Mouse (Mus musculus): Measurements from ENCODE around the gene Arhgap44. TPM values are rescaled to one million over a fixed set of nuclear protein-coding genes. Genes with fewer than 3 reads are reported as not detected.

The Arhgap44 gene
- polyA plus RNA-seq, 1 experiment, result 7.5 TPM

GRCm38 (mm10) chr11:65124913-65125418 lies 37.8 kb downstream of the Arhgap44 start:
- H3K79me2 ChIP-seq (ENCODE audit: control insufficient read depth, insufficient read depth), result no peaks in the 10 kb centered on the region
- H3K4me2 ChIP-seq (ENCODE audit: low read depth), result peak overlapping the region; percentile 18
- H3K4me3 ChIP-seq, result no peak overlapping the region
- H3K36me3 ChIP-seq (ENCODE audit: control insufficient read depth, insufficient read depth), result no peaks in the 10 kb centered on the region
- H3ac ChIP-seq (ENCODE audit: control insufficient read depth, insufficient read length), result no peak overlapping the region
- no peaks in the 10 kb centered on the region for H3K27me3 ChIP-seq (ENCODE audit: control insufficient read depth, insufficient read depth, insufficient read length)
- TF ChIP-seq MAX (IDR thresholded peaks at IDR 0.05; ENCODE audit: low read depth), result no peak
- peak in 2 of 3 experiments; percentile 15 to 66 for TF ChIP-seq MYOD1 (IDR thresholded peaks at IDR 0.05; ENCODE audit: control insufficient read depth in 1 of 3, insufficient read length in 2 of 3, low read depth in 2 of 3)

- Histone ChIP-seq H3K4me3 (no peak overlapping the region), H3ac (ENCODE audit: control insufficient read depth, insufficient read length) (no peak overlapping the region), H3K4me2 (ENCODE audit: low read depth) (peak overlapping the region; percentile 4), H3K79me2 (ENCODE audit: control insufficient read depth, insufficient read depth) (no peaks in the 10 kb centered on the region), H3K36me3 (ENCODE audit: control insufficient read depth, insufficient read depth) (no peaks in the 10 kb centered on the region), H3K27me3 (ENCODE audit: control insufficient read depth, insufficient read depth, insufficient read length) (no peaks in the 10 kb centered on the region)
- TF ChIP-seq POLR2AphosphoS2 (IDR thresholded peaks at IDR 0.05; ENCODE audit: insufficient read length, low read depth), result no peak
- TF ChIP-seq USF1 (IDR thresholded peaks at IDR 0.05; ENCODE audit: low read depth), result no peak
- no peak for TF ChIP-seq MAX (IDR thresholded peaks at IDR 0.05; ENCODE audit: low read depth)
- peak; percentile 18 for TF ChIP-seq TCF3 (IDR thresholded peaks at IDR 0.05; ENCODE audit: insufficient read length, low read depth)
- TF ChIP-seq REST (IDR thresholded peaks at IDR 0.05; ENCODE audit: insufficient read depth, insufficient read length), result no peak
- TF ChIP-seq CEBPB (IDR thresholded peaks at IDR 0.05; ENCODE audit: insufficient read depth, poor library complexity, severe bottlenecking), result no peak
- TF ChIP-seq TCF12 (IDR thresholded peaks at IDR 0.05; ENCODE audit: insufficient read depth, poor library complexity, severe bottlenecking), result peak; percentile 65
- TF ChIP-seq MYOD1 (IDR thresholded peaks at IDR 0.05; ENCODE audit: control insufficient read depth in 1 of 3, insufficient read length in 2 of 3, low read depth in 2 of 3), result peak; percentile 58 to 93 (median 80)
- TF ChIP-seq MYOG (IDR thresholded peaks at IDR 0.05; ENCODE audit: control insufficient read depth in 1 of 3, insufficient read depth in 1 of 3, insufficient read length in 2 of 3, low read depth in 2 of 3), result no peak
Measured at GRCm38 (mm10) chr11:65120276-65120675, 42.5 kb downstream of the Arhgap44 start.

DNA sequence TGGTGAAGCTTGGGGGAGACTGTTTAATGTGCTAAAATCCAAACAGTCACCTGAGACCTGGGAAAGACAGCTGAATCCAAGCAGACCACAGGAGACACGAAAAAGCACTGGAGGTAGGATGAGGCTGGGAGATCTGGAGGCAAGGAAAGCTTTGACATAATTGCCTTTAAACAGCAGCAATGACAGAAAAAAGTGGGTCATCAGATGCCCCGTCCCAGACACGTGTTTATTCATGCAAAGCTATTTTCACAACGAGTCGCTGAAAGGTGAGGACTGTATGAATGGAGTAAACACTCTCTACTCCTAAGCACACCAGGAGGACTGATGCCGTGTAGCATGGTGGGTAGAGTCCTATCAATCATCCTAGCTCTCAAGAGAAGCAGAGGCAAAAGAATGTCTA lies 47.0 kb downstream of the Arhgap44 start:
- Histone ChIP-seq H3ac (ENCODE audit: control insufficient read depth, insufficient read length) (no peak overlapping the region), H3K4me2 (ENCODE audit: low read depth) (no peak overlapping the region), H3K36me3 (ENCODE audit: control insufficient read depth, insufficient read depth) (no peaks in the 10 kb centered on the region), H3K79me2 (ENCODE audit: control insufficient read depth, insufficient read depth) (no peaks in the 10 kb centered on the region), H3K4me3 (no peak overlapping the region), H3K27me3 (ENCODE audit: control insufficient read depth, insufficient read depth, insufficient read length) (no peaks in the 10 kb centered on the region)
- no peak for TF ChIP-seq POLR2AphosphoS2 (IDR thresholded peaks at IDR 0.05; ENCODE audit: insufficient read length, low read depth)
- no peak for TF ChIP-seq TCF3 (IDR thresholded peaks at IDR 0.05; ENCODE audit: insufficient read length, low read depth)
- TF ChIP-seq USF1 (IDR thresholded peaks at IDR 0.05; ENCODE audit: low read depth), result no peak
- no peak for TF ChIP-seq MAX (IDR thresholded peaks at IDR 0.05; ENCODE audit: low read depth)
- TF ChIP-seq POLR2A (IDR thresholded peaks at IDR 0.05; ENCODE audit: insufficient read length, low read depth), result no peak
- no peak for TF ChIP-seq SRF (IDR thresholded peaks at IDR 0.05; ENCODE audit: control insufficient read depth, insufficient read length, low read depth)
- TF ChIP-seq CEBPB (IDR thresholded peaks at IDR 0.05; ENCODE audit: insufficient read depth, poor library complexity, severe bottlenecking), result no peak
- TF ChIP-seq MYOD1 (IDR thresholded peaks at IDR 0.05; ENCODE audit: control insufficient read depth in 1 of 3, insufficient read length in 2 of 3, low read depth in 2 of 3), result no peak
- TF ChIP-seq E2F4 (IDR thresholded peaks at IDR 0.05; ENCODE audit: insufficient read depth), result no peak
- TF ChIP-seq TCF12 (IDR thresholded peaks at IDR 0.05; ENCODE audit: insufficient read depth, poor library complexity, severe bottlenecking), result no peak

DNA sequence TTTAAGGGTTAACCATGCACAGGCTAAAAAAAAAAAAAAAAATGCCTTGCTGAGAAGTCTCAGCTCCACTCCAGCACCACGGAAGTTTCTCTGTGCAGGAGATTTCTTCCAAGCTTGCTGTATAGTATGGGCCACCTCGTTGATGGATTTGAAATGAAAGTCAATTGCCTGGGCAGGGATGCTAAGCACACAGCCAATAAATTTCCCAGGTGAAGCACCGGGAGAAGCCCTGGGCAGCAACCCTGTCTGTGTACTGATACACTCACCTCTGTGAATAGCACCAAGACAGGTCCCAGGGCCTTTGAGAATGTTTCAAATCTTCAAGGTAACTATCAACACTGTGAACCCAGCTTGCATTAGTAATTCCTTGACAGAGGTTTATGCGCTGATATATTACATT lies 50.7 kb downstream of the Arhgap44 start:
- Histone ChIP-seq H3K4me3 (no peak overlapping the region), H3K36me3 (ENCODE audit: control insufficient read depth, insufficient read depth) (no peaks in the 10 kb centered on the region), H3K4me2 (ENCODE audit: low read depth) (no peak overlapping the region), H3K79me2 (ENCODE audit: control insufficient read depth, insufficient read depth) (no peaks in the 10 kb centered on the region), H3ac (ENCODE audit: control insufficient read depth, insufficient read length) (no peak overlapping the region), H3K27me3 (ENCODE audit: control insufficient read depth, insufficient read depth, insufficient read length) (no peaks in the 10 kb centered on the region)
- no peak for TF ChIP-seq POLR2A (IDR thresholded peaks at IDR 0.05; ENCODE audit: insufficient read length, low read depth)
- no peak for TF ChIP-seq POLR2AphosphoS2 (IDR thresholded peaks at IDR 0.05; ENCODE audit: insufficient read length, low read depth)
- no peak for TF ChIP-seq SRF (IDR thresholded peaks at IDR 0.05; ENCODE audit: control insufficient read depth, insufficient read length, low read depth)
- no peak for TF ChIP-seq TCF3 (IDR thresholded peaks at IDR 0.05; ENCODE audit: insufficient read length, low read depth)
- TF ChIP-seq TCF12 (IDR thresholded peaks at IDR 0.05; ENCODE audit: insufficient read depth, poor library complexity, severe bottlenecking), result no peak
- no peak for TF ChIP-seq E2F4 (IDR thresholded peaks at IDR 0.05; ENCODE audit: insufficient read depth)
- TF ChIP-seq REST (IDR thresholded peaks at IDR 0.05; ENCODE audit: insufficient read depth, insufficient read length), result no peak
- no peak for TF ChIP-seq MAX (IDR thresholded peaks at IDR 0.05; ENCODE audit: low read depth)
- TF ChIP-seq MYOG (IDR thresholded peaks at IDR 0.05; ENCODE audit: control insufficient read depth in 1 of 3, insufficient read depth in 1 of 3, insufficient read length in 2 of 3, low read depth in 2 of 3), result no peak
- no peak for TF ChIP-seq MYOD1 (IDR thresholded peaks at IDR 0.05; ENCODE audit: control insufficient read depth in 1 of 3, insufficient read length in 2 of 3, low read depth in 2 of 3)
- TF ChIP-seq CEBPB (IDR thresholded peaks at IDR 0.05; ENCODE audit: insufficient read depth, poor library complexity, severe bottlenecking), result no peak
- no peak for TF ChIP-seq USF1 (IDR thresholded peaks at IDR 0.05; ENCODE audit: low read depth)

GRCm38 (mm10) chr11:65111651-65112050 lies 51.1 kb downstream of the Arhgap44 start:
- H3K27me3 ChIP-seq (ENCODE audit: control insufficient read depth, insufficient read depth, insufficient read length), result no peaks in the 10 kb centered on the region
- no peak overlapping the region for H3K4me2 ChIP-seq (ENCODE audit: low read depth)

More at GRCm38 (mm10) chr11:65111651-65112050, 51.1 kb downstream of the Arhgap44 start:
- no peak overlapping the region for H3ac ChIP-seq (ENCODE audit: control insufficient read depth, insufficient read length)
- H3K4me3 ChIP-seq, result no peak overlapping the region
- no peak for TF ChIP-seq MAX (IDR thresholded peaks at IDR 0.05; ENCODE audit: low read depth)
- TF ChIP-seq POLR2AphosphoS2 (IDR thresholded peaks at IDR 0.05; ENCODE audit: insufficient read length, low read depth), result no peak
- TF ChIP-seq POLR2A (IDR thresholded peaks at IDR 0.05; ENCODE audit: insufficient read length, low read depth), result no peak
- no peak for TF ChIP-seq TCF12 (IDR thresholded peaks at IDR 0.05; ENCODE audit: insufficient read depth, poor library complexity, severe bottlenecking)
- TF ChIP-seq SRF (IDR thresholded peaks at IDR 0.05; ENCODE audit: control insufficient read depth, insufficient read length, low read depth), result no peak
- no peak for TF ChIP-seq MYOG (IDR thresholded peaks at IDR 0.05; ENCODE audit: control insufficient read depth in 1 of 3, insufficient read depth in 1 of 3, insufficient read length in 2 of 3, low read depth in 2 of 3)
- TF ChIP-seq MYOD1 (IDR thresholded peaks at IDR 0.05; ENCODE audit: control insufficient read depth in 1 of 3, insufficient read length in 2 of 3, low read depth in 2 of 3), result no peak
- TF ChIP-seq REST (IDR thresholded peaks at IDR 0.05; ENCODE audit: insufficient read depth, insufficient read length), result no peak
- no peak for TF ChIP-seq TCF3 (IDR thresholded peaks at IDR 0.05; ENCODE audit: insufficient read length, low read depth)
- no peak for TF ChIP-seq CEBPB (IDR thresholded peaks at IDR 0.05; ENCODE audit: insufficient read depth, poor library complexity, severe bottlenecking)
- no peak for TF ChIP-seq USF1 (IDR thresholded peaks at IDR 0.05; ENCODE audit: low read depth)
- no peak for TF ChIP-seq E2F4 (IDR thresholded peaks at IDR 0.05; ENCODE audit: insufficient read depth)
- no peaks in the 10 kb centered on the region for H3K79me2 ChIP-seq (ENCODE audit: control insufficient read depth, insufficient read depth)
- H3K36me3 ChIP-seq (ENCODE audit: control insufficient read depth, insufficient read depth), result no peaks in the 10 kb centered on the region

Measured in myocyte (in vitro differentiated cells).